Mouse (Mus musculus) olfactory bulb, adult 2 months (tissue): Measurements from ENCODE around the gene Actn1. TPM values are rescaled to one million over a fixed set of nuclear protein-coding genes. Genes with fewer than 3 reads are reported as not detected.
"Not testable (repeated sequence)": the region's sequence is repeated elsewhere in the genome, so short reads cannot be mapped to it uniquely, and the experiment has no call there.

Experiments
- H3K27ac ChIP-seq: fragments of 200-500 bp; 2 replicates; pipeline ENCODE4 v1.5.1; 2012; ENCODE audit warnings: low read depth, low read length; ENCODE audit not compliant: insufficient read depth
- H3K4me1 ChIP-seq: fragments of 200-500 bp; 2 replicates; pipeline ENCODE4 v1.6.1; 2012; ENCODE audit warnings: low read length; ENCODE audit not compliant: control insufficient read depth, insufficient read depth
- H3K4me3 ChIP-seq: fragments of 200-500 bp; 2 replicates; pipeline ENCODE4 v1.5.1; 2012; ENCODE audit warnings: mild to moderate bottlenecking, low read depth, low read length, moderate library complexity; ENCODE audit not compliant: insufficient read depth
- CTCF ChIP-seq: fragments of 200-500 bp; IDR thresholded peaks from 2 replicates; pipeline ENCODE4 v1.5.1; 2012; ENCODE audit warnings: low read depth, mild to moderate bottlenecking, low read length, moderate library complexity; ENCODE audit not compliant: insufficient read depth
- POLR2A ChIP-seq: fragments of 200-500 bp; IDR thresholded peaks from 2 replicates; pipeline ENCODE4 v1.6.1; 2012; ENCODE audit warnings: mild to moderate bottlenecking, low read depth, low read length, moderate library complexity; ENCODE audit not compliant: insufficient read depth
- WGBS: fragments of 180-500 bp; shearing (Covaris S2); methylation state at CpG from one replicate; pipeline ENCODE4 v1.1.7; 2018; 5-methylcytosine and 5-hydroxymethylcytosine counted together
- polyA plus RNA-seq: library from polyadenylated mRNA; stranded (reverse); fragments of >200 nt; gene quantifications from 2 replicates; pipeline ENCODE4 v1.2.4, GENCODE M21; 2012; ENCODE audit warnings: low replicate concordance; ENCODE audit not compliant: missing spikeins, insufficient read depth, insufficient read length

The Actn1 gene
- polyA plus RNA-seq, 1 experiment = not detected

- 45% methylated on average over 5 of the region's 5 CpGs for WGBS
- Histone ChIP-seq H3K4me1 (peaks cover 3% of the 10 kb centered on the region), H3K4me3 (no peak overlapping the region), H3K27ac (no peak overlapping the region)
- no peak for TF ChIP-seq POLR2A
- TF ChIP-seq CTCF = no peak
These were observed 25.7 kb upstream of the Actn1 start for GRCm38 (mm10) chr12:80285890-80286289.

GRCm38 (mm10) chr12:80284251-80284650, 24.1 kb upstream of the Actn1 start:
- H3K4me3 ChIP-seq, H3K27ac ChIP-seq, H3K4me1 ChIP-seq: not testable (repeated sequence)
- 84% methylated on average over 2 of the region's 2 CpGs for WGBS

DNA sequence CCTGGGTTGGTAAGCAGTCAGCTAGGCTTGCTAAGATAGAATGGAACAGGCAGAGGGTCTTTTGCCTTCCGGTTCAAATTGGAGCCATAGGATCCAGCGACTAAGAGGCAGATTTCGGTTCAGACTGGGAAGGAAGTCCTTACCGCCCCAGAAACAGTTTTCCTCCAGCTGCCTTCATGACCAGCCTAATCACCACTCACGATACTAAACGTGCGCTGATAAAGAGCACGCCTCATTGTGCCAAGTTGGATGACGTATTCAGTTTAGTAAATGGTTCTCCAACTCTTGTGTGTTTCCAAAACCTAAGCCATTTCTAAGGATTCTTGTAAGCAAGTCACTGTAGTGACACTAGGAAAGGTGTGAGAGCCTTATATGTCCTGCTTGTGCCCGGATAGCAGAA, 18.7 kb upstream of the Actn1 start:
- Histone ChIP-seq H3K4me3 (no peak overlapping the region), H3K27ac (no peak overlapping the region), H3K4me1 (no peaks in the 10 kb centered on the region)
- 47% methylated on average over 10 of the region's 10 CpGs for WGBS
- TF ChIP-seq POLR2A (no peak), CTCF (no peak)

DNA sequence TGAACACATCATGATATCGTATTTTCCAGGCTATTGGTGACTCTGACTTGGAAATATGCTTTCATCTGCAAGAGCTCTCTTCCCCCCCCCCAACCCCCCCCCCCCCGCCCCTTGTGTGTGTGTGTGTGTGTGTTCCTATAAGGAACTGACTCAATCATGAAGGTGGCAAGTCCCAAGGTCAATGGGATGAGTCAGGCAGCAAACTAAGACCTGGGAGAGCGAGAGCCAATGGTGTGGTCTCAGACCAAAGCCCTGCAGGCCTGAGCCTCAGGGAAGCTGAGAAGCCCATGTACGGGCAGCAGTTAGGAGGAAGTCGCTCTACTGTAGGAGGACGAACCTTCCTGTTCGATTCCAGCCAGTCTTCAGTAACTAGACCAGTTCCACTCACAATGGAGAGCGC, 17.3 kb upstream of the Actn1 start:
- TF ChIP-seq CTCF (no peak), POLR2A (no peak)
- no peak overlapping the region for H3K27ac ChIP-seq
- H3K4me1 ChIP-seq = peaks cover 3% of the 10 kb centered on the region; the same call in 1 of the 2 replicates
- no peak overlapping the region for H3K4me3 ChIP-seq
- WGBS = 88% methylated on average over 8 of the region's 8 CpGs

DNA sequence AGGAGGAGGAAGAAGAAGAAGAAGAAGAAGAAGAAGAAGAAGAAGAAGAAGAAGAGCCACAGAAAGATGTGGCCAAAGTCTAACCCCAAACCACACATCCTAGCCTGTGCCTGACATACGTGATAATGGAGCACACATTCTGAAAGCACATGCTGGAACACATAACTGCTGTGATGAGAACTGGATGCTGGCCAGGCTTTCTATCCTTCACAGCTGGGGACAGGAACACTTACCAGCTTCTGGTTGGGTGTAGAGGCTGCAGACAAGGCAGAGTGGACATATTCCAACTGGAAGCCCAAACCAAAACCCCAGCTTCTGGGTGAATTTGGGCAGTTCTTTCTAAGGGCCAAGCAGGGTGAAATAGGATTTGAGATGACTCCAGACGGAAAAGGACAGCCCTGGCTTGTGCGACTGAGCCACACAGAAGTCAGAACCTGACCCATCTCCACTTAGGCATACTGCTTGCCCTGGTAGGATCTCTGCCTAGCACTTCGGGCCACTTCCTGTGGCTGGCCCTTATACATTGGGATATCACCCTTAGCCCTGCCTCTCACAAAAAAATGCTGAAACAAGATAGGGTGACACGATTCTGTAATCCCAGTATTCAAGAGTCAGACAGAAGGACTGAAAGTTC, 15.1 kb upstream of the Actn1 start:
- no peak for TF ChIP-seq POLR2A
- peaks cover 3% of the 10 kb centered on the region; the same call in 1 of the 2 replicates for H3K4me1 ChIP-seq
- H3K4me3 ChIP-seq = no peak overlapping the region
- 83% methylated on average over 5 of the region's 5 CpGs for WGBS
- no peak overlapping the region for H3K27ac ChIP-seq

- Histone ChIP-seq H3K27ac (no peak overlapping the region), H3K4me3 (no peak overlapping the region)
- 20% methylated on average over 10 of the region's 10 CpGs for WGBS
These were observed 13.0 kb upstream of the Actn1 start for GRCm38 (mm10) chr12:80273020-80273686.

DNA sequence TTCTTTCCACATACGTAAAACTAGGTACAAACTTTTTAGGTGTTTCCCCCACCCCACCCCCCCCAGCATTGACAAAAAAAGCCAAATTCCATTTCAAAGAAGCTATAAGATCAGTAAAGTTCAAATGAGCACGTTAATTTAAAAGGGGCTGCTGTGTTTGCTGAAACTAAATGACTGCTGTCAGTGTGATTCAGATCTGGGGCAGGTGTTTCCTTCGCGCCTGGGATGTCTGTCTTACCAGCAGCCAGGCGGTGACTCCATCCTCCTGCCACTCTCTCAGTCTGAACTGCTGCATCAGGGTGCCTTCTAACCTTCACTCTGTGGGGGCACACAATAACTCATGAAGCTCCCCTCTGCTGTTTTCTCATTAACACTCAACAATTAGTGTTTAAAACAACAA, 11.6 kb upstream of the Actn1 start:
- 71% methylated on average over 5 of the region's 5 CpGs for WGBS
- Histone ChIP-seq H3K27ac (no peak overlapping the region), H3K4me3 (no peak overlapping the region), H3K4me1 (peaks cover 3% of the 10 kb centered on the region; the same call in 1 of the 2 replicates)
- TF ChIP-seq POLR2A = no peak
- no peak for TF ChIP-seq CTCF

More at GRCm38 (mm10) chr12:80273020-80273686, 13.0 kb upstream of the Actn1 start:
- H3K4me1 ChIP-seq = peaks cover 3% of the 10 kb centered on the region; the same call in 1 of the 2 replicates
- no peak for TF ChIP-seq POLR2A
- TF ChIP-seq CTCF = no peak

- 73% methylated on average over 3 of the region's 3 CpGs for WGBS
- TF ChIP-seq CTCF = no peak
- no peak for TF ChIP-seq POLR2A
These were observed 10.8 kb upstream of the Actn1 start for GRCm38 (mm10) chr12:80270924-80271323.

DNA sequence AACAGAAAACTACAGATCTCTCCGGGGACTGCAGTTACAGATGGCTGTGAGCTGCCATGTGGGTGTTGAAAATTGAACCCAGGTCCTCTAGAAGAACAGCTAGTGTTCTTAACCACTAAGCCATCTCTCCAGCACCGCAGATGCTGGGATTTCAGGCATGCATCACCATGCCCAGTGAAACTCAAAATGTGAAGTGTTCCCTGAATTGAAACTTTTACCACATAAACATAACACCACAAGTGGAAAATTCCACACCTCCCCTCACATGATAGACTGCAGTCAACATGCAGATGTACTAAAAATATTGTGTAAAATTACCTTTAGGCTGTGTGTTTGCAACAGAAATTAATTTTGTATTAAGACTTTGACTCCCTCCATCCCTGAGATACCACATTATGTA, 9.1 kb upstream of the Actn1 start:
- no peak for TF ChIP-seq POLR2A
- no peak for TF ChIP-seq CTCF
- no peak overlapping the region for H3K4me3 ChIP-seq
- peaks cover 3% of the 10 kb centered on the region; the same call in 1 of the 2 replicates for H3K4me1 ChIP-seq
- H3K27ac ChIP-seq = no peak overlapping the region
- WGBS = 91% methylated on average over 2 of the region's 2 CpGs

More at GRCm38 (mm10) chr12:80270924-80271323, 10.8 kb upstream of the Actn1 start:
- H3K4me1 ChIP-seq = peaks cover 3% of the 10 kb centered on the region; the same call in 1 of the 2 replicates
- H3K4me3 ChIP-seq = no peak overlapping the region
- H3K27ac ChIP-seq = no peak overlapping the region
